Mouse (Mus musculus): Measurements from ENCODE around the gene Cyp2d12. TPM values are rescaled to one million over a fixed set of nuclear protein-coding genes. Genes with fewer than 3 reads are reported as not detected.
"Not testable (repeated sequence)": the region's sequence is repeated elsewhere in the genome, so short reads cannot be mapped to it uniquely, and the experiment has no call there.

Gene Cyp2d12
- not detected in 2 replicates for polyA plus RNA-seq (2015; fragmentation: Nextera tagmentation; extraction: Ambion mirVana)

DNA sequence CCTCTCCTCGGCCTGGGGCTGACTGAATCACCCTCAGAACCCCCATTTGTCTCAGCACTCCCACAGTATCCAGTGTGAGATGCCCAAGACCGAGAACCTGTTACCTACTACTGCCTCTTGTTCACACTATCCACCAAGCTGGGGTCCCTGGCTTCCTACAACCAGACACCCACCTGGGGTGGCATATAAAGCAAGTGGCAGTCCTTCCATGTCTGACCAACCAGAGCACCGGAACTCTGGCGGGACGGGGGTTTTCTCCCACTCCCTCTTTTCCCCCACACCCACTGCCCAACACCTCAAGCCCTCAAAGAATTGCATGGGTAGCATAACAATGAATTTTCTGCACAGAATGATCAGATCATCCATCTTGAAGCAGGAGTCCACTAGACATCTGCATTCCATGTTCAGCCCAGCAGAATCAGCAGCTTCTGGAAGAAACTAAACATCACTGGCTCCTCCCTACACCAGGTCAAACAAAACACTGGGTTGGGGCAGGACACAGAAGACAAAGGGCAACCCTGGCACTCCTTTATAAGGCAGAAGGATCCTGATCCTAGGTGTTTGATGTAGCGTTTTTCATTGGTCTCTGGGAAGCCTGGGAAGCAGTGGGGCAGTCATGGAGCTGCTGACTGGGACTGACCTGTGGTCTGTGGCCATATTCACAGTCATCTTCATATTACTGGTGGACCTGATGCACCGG lies at the start of gene Cyp2d12:
TSS of gene Cyp2d12 (plus strand) at position 542 of the 700 bp plus-strand sequence.
- Histone ChIP-seq H3K4me3 (ENCODE audit: low read length) (no peak within 1 kb of the TSS), H3K27me3 (replicated peaks; ENCODE audit: control insufficient read depth, insufficient read depth, low read length) (no peaks in the 10 kb centered on the region), H3K27ac (ENCODE audit: low read depth, low read length) (no peak within 1 kb of the TSS), H3K4me2 (ENCODE audit: low read length) (no peak within 1 kb of the TSS), H3K9me3 (ENCODE audit: control insufficient read depth, low read length) (peaks cover 4% of the 10 kb centered on the region; the same call in 1 of the 2 replicates), H3K4me1 (ENCODE audit: control insufficient read depth, insufficient read depth, low read depth, low read length) (no peaks in the 10 kb centered on the region), H3K9ac (ENCODE audit: low read depth, low read length) (no peak within 1 kb of the TSS), H3K36me3 (ENCODE audit: control insufficient read depth, insufficient read depth, low read length) (no peaks in the 10 kb centered on the region)
- no peak for ATAC-seq
- WGBS = 78% methylated on average over 7 of the region's 7 CpGs

DNA sequence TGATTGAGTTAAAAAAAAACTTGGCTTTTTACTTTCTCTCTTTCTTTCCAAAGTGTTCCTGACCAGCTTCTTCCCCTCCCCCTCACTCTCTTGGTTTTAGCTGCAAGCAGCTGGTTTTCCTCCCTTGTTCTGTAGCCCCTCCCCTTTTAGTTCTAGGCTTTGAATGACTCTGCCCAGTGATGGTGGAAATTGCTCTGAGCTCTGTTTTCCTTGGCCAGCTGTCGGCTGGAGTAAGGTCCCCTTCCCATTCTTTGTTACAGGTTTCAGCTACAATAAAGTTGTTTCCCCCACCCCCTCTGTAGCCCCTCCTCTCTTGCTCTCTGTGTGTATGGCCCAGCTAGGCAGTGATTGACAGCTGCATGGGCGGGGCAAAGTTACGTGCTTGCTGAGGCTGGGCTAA lies 47.9 kb upstream of the Cyp2d12 start:
- H3K4me1 ChIP-seq (ENCODE audit: control insufficient read depth, insufficient read depth, low read depth, low read length) = no peaks in the 10 kb centered on the region
- no peak overlapping the region for H3K4me3 ChIP-seq (ENCODE audit: low read length)
- H3K36me3 ChIP-seq (ENCODE audit: control insufficient read depth, insufficient read depth, low read length) = no peaks in the 10 kb centered on the region
- no peak overlapping the region for H3K9ac ChIP-seq (ENCODE audit: low read depth, low read length)
- no peaks in the 10 kb centered on the region for H3K27me3 ChIP-seq (replicated peaks; ENCODE audit: control insufficient read depth, insufficient read depth, low read length)
- no peak overlapping the region for H3K4me2 ChIP-seq (ENCODE audit: low read length)
- H3K27ac ChIP-seq (ENCODE audit: low read depth, low read length) = no peak overlapping the region
- WGBS = 70% methylated on average over 3 of the region's 3 CpGs
- H3K9me3 ChIP-seq (ENCODE audit: control insufficient read depth, low read length) = peaks cover 3% of the 10 kb centered on the region
- ATAC-seq = no peak

DNA sequence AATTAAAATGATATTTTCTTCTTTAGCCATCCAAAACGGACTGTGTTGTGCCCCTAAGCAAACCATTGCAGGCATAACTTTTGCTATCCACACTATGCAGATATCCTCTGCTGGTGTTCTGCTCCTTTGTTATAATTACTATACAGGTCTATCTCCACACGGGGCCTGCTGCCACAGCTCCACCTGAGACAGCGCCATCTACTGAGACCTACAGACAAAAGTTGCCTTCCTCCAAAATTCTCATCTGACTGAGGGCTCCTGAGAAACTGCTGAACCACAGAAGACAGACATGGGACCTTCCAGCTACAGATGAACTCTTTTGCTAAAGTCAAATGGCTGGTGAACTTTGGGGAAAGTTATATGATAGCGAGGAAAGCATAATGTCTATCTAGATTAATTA lies 47.1 kb upstream of the Cyp2d12 start:
- WGBS = 49% methylated on average over 4 of the region's 4 CpGs
- not testable (repeated sequence) for H3K36me3 ChIP-seq (ENCODE audit: control insufficient read depth, insufficient read depth, low read length); H3K4me2 ChIP-seq (ENCODE audit: low read length); H3K9ac ChIP-seq (ENCODE audit: low read depth, low read length); H3K9me3 ChIP-seq (ENCODE audit: control insufficient read depth, low read length); H3K4me3 ChIP-seq (ENCODE audit: low read length); ATAC-seq; H3K27me3 ChIP-seq (replicated peaks; ENCODE audit: control insufficient read depth, insufficient read depth, low read length); H3K4me1 ChIP-seq (ENCODE audit: control insufficient read depth, insufficient read depth, low read depth, low read length); H3K27ac ChIP-seq (ENCODE audit: low read depth, low read length)

DNA sequence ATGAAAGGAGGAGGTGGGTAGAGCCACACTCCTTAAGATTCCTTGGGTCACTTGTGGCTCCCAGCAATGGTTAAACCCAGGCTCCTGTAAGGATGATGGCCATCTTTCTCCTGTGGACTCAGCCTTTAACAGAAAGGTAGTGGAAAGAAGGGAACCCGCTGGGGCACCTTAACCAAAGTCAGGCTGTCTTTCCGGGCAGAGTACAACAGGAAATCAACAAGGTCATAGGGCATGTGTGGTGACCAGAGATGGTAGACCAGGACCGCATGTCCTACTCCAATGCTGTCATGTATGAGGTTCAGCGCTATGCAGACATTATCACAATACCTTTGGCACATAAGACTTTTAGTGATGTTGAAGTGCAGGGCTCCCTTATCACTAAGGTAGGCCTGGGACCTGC lies 45.4 kb upstream of the Cyp2d12 start:
- not testable (repeated sequence) for H3K9me3 ChIP-seq (ENCODE audit: control insufficient read depth, low read length); H3K27ac ChIP-seq (ENCODE audit: low read depth, low read length); H3K4me1 ChIP-seq (ENCODE audit: control insufficient read depth, insufficient read depth, low read depth, low read length); ATAC-seq; H3K4me2 ChIP-seq (ENCODE audit: low read length); H3K36me3 ChIP-seq (ENCODE audit: control insufficient read depth, insufficient read depth, low read length); H3K4me3 ChIP-seq (ENCODE audit: low read length); H3K27me3 ChIP-seq (replicated peaks; ENCODE audit: control insufficient read depth, insufficient read depth, low read length); H3K9ac ChIP-seq (ENCODE audit: low read depth, low read length)
- 94% methylated on average over 4 of the region's 4 CpGs for WGBS

DNA sequence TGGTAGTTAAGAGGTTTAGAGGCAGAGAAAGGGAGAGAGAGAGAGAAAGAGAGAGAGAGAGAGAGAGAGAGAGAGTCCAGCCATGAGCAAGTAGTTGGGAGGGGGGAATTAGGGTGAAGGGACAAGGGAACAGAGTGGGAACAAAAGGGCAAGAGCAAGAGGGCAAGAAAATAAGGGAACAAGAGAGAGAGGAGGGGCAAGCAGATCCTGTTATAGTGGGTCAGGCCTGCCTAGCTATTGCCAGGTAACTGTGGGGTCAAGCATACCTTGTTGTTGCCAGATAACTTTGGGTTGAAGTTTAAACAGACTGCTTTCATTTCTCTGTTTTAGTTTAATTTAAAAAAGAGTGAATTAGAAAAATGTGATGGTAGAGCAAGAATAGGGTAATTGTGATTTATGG lies 44.4 kb upstream of the Cyp2d12 start:
- not testable (repeated sequence) for H3K9me3 ChIP-seq (ENCODE audit: control insufficient read depth, low read length); H3K4me3 ChIP-seq (ENCODE audit: low read length); ATAC-seq; H3K4me2 ChIP-seq (ENCODE audit: low read length); H3K9ac ChIP-seq (ENCODE audit: low read depth, low read length); H3K4me1 ChIP-seq (ENCODE audit: control insufficient read depth, insufficient read depth, low read depth, low read length); H3K36me3 ChIP-seq (ENCODE audit: control insufficient read depth, insufficient read depth, low read length); H3K27me3 ChIP-seq (replicated peaks; ENCODE audit: control insufficient read depth, insufficient read depth, low read length); H3K27ac ChIP-seq (ENCODE audit: low read depth, low read length)

DNA sequence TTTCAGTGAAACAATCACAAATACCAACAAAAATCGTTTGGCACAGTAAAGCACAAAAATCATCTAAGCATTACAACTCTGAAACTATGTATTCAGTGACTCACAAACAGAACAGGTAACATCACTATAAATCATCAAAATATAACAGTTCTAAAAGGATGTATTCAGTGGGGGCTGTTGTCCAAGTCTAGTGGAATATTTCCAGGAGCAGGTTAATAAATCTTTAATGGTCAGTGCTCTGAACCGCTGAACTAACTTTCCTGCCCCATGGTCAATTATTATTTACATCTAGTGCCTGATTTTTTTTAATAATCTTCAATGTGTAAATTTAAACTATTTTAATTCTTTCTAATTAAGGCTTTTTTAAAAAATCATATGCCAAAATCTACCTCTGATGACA lies 42.8 kb upstream of the Cyp2d12 start:
- H3K9me3 ChIP-seq (ENCODE audit: control insufficient read depth, low read length); H3K9ac ChIP-seq (ENCODE audit: low read depth, low read length); H3K27ac ChIP-seq (ENCODE audit: low read depth, low read length); H3K4me1 ChIP-seq (ENCODE audit: control insufficient read depth, insufficient read depth, low read depth, low read length); H3K4me3 ChIP-seq (ENCODE audit: low read length); H3K36me3 ChIP-seq (ENCODE audit: control insufficient read depth, insufficient read depth, low read length); H3K27me3 ChIP-seq (replicated peaks; ENCODE audit: control insufficient read depth, insufficient read depth, low read length); ATAC-seq; H3K4me2 ChIP-seq (ENCODE audit: low read length): not testable (repeated sequence)
- 79% methylated on average over 2 of the region's 2 CpGs for WGBS

DNA sequence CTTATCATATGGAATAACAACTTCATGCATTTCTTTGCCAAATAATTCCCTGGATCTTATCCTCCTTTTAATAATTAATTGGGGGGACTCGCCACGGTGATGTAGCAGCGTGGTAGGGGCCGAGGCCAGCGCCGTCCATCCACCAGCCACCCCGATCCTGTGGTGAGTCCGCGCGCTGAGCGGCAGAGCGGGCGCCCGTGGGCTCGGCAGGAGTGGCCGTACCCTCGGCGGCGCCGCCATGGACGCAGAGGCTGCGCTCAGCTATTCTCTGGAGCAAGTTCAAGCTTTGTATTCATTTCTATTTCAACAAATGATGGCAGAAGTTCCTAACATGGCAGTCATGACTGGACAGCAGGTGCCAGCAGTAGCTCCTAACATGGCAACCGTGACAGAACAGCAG lies 38.7 kb upstream of the Cyp2d12 start:
- not testable (repeated sequence) for H3K9ac ChIP-seq (ENCODE audit: low read depth, low read length); H3K4me2 ChIP-seq (ENCODE audit: low read length); H3K36me3 ChIP-seq (ENCODE audit: control insufficient read depth, insufficient read depth, low read length); ATAC-seq; H3K4me3 ChIP-seq (ENCODE audit: low read length); H3K4me1 ChIP-seq (ENCODE audit: control insufficient read depth, insufficient read depth, low read depth, low read length); H3K9me3 ChIP-seq (ENCODE audit: control insufficient read depth, low read length); H3K27ac ChIP-seq (ENCODE audit: low read depth, low read length); H3K27me3 ChIP-seq (replicated peaks; ENCODE audit: control insufficient read depth, insufficient read depth, low read length)
- WGBS = 92% methylated on average over 23 of the region's 23 CpGs

DNA sequence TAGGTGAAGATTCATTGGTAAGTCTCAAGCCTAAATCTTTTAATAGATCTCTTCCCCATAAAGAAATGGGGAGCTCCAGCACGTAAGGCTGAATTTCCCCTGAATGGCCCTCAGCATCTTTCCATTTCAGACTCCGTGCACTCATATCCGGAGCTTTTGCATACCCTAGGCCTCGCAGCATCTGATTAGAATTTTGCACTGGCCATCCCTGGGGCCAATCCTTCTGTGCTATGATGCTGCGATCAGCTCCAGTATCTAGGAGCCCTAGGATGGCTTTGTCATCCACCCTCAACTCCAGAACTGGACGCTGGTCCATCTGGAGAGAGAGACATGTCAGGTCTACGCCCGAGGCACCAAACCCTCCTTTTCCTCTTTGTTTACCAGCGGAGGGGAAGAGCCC lies 27.5 kb upstream of the Cyp2d12 start:
- H3K9ac ChIP-seq (ENCODE audit: low read depth, low read length); H3K9me3 ChIP-seq (ENCODE audit: control insufficient read depth, low read length); ATAC-seq; H3K4me2 ChIP-seq (ENCODE audit: low read length); H3K27me3 ChIP-seq (replicated peaks; ENCODE audit: control insufficient read depth, insufficient read depth, low read length); H3K4me1 ChIP-seq (ENCODE audit: control insufficient read depth, insufficient read depth, low read depth, low read length); H3K4me3 ChIP-seq (ENCODE audit: low read length); H3K27ac ChIP-seq (ENCODE audit: low read depth, low read length); H3K36me3 ChIP-seq (ENCODE audit: control insufficient read depth, insufficient read depth, low read length): not testable (repeated sequence)
- WGBS = 83% methylated on average over 6 of the region's 9 CpGs

DNA sequence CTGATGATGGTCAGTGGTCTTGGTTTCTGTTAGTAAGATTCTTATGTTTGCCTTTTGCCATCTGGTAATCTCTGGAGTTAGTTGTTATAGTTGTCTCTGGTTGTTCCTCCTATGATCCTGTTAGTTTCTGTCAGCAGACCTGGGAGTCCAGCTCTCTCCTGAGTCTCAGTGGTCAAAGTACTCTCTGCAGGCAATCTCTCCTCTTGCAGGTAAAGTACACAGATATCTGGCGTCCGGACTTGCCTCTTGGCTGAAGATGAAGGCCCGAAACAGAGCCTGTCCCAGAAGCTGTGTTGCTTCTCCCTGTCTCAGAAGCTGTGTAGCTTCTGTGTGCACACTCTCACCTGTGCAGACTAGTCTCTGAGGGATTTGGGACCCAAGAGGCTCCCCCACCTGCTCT lies 22.2 kb upstream of the Cyp2d12 start:
- H3K27me3 ChIP-seq (replicated peaks; ENCODE audit: control insufficient read depth, insufficient read depth, low read length); H3K4me3 ChIP-seq (ENCODE audit: low read length); H3K9ac ChIP-seq (ENCODE audit: low read depth, low read length); H3K36me3 ChIP-seq (ENCODE audit: control insufficient read depth, insufficient read depth, low read length); ATAC-seq; H3K9me3 ChIP-seq (ENCODE audit: control insufficient read depth, low read length); H3K4me1 ChIP-seq (ENCODE audit: control insufficient read depth, insufficient read depth, low read depth, low read length); H3K4me2 ChIP-seq (ENCODE audit: low read length); H3K27ac ChIP-seq (ENCODE audit: low read depth, low read length): not testable (repeated sequence)
- 95% methylated on average over 3 of the region's 3 CpGs for WGBS

DNA sequence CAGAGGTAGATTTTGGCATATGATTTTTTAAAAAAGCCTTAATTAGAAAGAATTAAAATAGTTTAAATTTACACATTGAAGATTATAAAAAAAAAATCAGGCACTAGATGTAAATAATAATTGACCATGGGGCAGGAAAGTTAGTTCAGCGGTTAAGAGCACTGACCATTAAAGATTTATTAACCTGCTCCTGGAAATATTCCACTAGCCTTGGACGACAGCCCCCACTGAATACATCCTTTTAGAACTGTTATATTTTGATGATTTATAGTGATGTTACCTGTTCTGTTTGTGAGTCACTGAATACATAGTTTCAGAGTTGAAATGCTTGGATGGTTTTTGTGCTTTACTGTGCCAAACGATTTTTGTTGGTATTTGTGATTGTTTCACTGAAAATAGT lies 11.9 kb upstream of the Cyp2d12 start:
- ATAC-seq; H3K27ac ChIP-seq (ENCODE audit: low read depth, low read length); H3K9ac ChIP-seq (ENCODE audit: low read depth, low read length); H3K36me3 ChIP-seq (ENCODE audit: control insufficient read depth, insufficient read depth, low read length); H3K4me2 ChIP-seq (ENCODE audit: low read length); H3K4me1 ChIP-seq (ENCODE audit: control insufficient read depth, insufficient read depth, low read depth, low read length); H3K4me3 ChIP-seq (ENCODE audit: low read length); H3K27me3 ChIP-seq (replicated peaks; ENCODE audit: control insufficient read depth, insufficient read depth, low read length); H3K9me3 ChIP-seq (ENCODE audit: control insufficient read depth, low read length): not testable (repeated sequence)
- 79% methylated on average over 3 of the region's 3 CpGs for WGBS

All from hindbrain, embryonic 16.5 days (tissue).